Mouse (Mus musculus) lung, postnatal 0 days (tissue): Measurements from ENCODE around the gene Mon1b. TPM values are rescaled to one million over a fixed set of nuclear protein-coding genes. Genes with fewer than 3 reads are reported as not detected.

Experiments used
- ATAC-seq: fragments of 200-750 bp; cut with Nextera tagmentation; 2 replicates; pipeline ENCODE4 v1.8.0; 2017; ENCODE audit warnings: moderate library complexity
- DNase-seq: peaks from one replicate; pipeline ENCODE4 v3.0.0-alpha.2; 2016; ENCODE audit warnings: low spot score
- H3K27ac ChIP-seq: fragments of 300-500 bp; sonication (generic); 2 replicates; pipeline ENCODE4 v1.5.1; 2014; ENCODE audit warnings: antibody characterized with exemption, mild to moderate bottlenecking, low read length, mixed read lengths
- H3K27me3 ChIP-seq: fragments of 300-500 bp; sonication (generic); replicated peaks from 2 replicates; pipeline ENCODE4 v1.6.1; 2014; ENCODE audit warnings: low read length, mixed read lengths; ENCODE audit not compliant: insufficient read depth
- H3K36me3 ChIP-seq: fragments of 300-500 bp; sonication (generic); 2 replicates; pipeline ENCODE4 v1.6.1; 2014; ENCODE audit warnings: low read length, mixed read lengths; ENCODE audit not compliant: insufficient read depth
- H3K4me1 ChIP-seq: fragments of 300-500 bp; sonication (generic); 2 replicates; pipeline ENCODE4 v1.6.1; 2014; ENCODE audit warnings: antibody characterized with exemption, low read depth, low read length, mixed read lengths; ENCODE audit not compliant: insufficient read depth
- H3K4me2 ChIP-seq: fragments of 300-500 bp; sonication (generic); replicated peaks from 2 replicates; pipeline ENCODE4 v1.6.1; 2014; ENCODE audit warnings: low read depth, mild to moderate bottlenecking, low read length, moderate library complexity, mixed read lengths
- H3K4me3 ChIP-seq: fragments of 300-500 bp; sonication (generic); 2 replicates; pipeline ENCODE4 v1.5.1; 2014; ENCODE audit warnings: low read depth, low read length
- H3K9ac ChIP-seq: fragments of 300-500 bp; sonication (generic); replicated peaks from 2 replicates; pipeline ENCODE4 v1.6.1; 2014; ENCODE audit warnings: low read depth, mild to moderate bottlenecking
- H3K9me3 ChIP-seq: fragments of 300-500 bp; sonication (generic); 2 replicates; pipeline ENCODE4 v1.6.1; 2016; ENCODE audit warnings: low read length, mixed read lengths
- CTCF ChIP-seq: IDR thresholded peaks from 2 replicates; pipeline ENCODE4 v1.5.1; 2016; ENCODE audit warnings: antibody characterized with exemption, mild to moderate bottlenecking
- EP300 ChIP-seq: IDR thresholded peaks from 2 replicates; pipeline ENCODE4 v1.6.1; 2016; ENCODE audit warnings: antibody characterized with exemption, mild to moderate bottlenecking, control low read depth
- WGBS: fragments of 180-500 bp; shearing (Covaris S2); extraction: QIAGEN DNeasy Blood & Tissue Kit; methylation state at CpG from one replicate; pipeline ENCODE4 v1.1.7; 2014; 5-methylcytosine and 5-hydroxymethylcytosine counted together
- polyA plus RNA-seq: library from polyadenylated mRNA; unstranded; fragments of >200 nt; fragmentation: Nextera tagmentation; extraction: Ambion mirVana; gene quantifications from 2 replicates; pipeline ENCODE4 v1.2.1, GENCODE M21; 2015

The Mon1b gene
- 4.1 and 4.7 TPM in 2 replicates for polyA plus RNA-seq

- Histone ChIP-seq H3K4me1 (no peaks in the 10 kb centered on the region; the same call in 1 of the 2 replicates), H3K9me3 (no peaks in the 10 kb centered on the region), H3K36me3 (peaks cover 9% of the 10 kb centered on the region; the same call in 1 of the 2 replicates), H3K9ac (peak within 1 kb of the TSS; percentile 59), H3K27ac (peak within 1 kb of the TSS; percentile 98), H3K27me3 (no peaks in the 10 kb centered on the region), H3K4me2 (peak within 1 kb of the TSS; percentile 95), H3K4me3 (peak within 1 kb of the TSS; percentile 71)
- ATAC-seq (peak; percentile 97), DNase-seq (peak; percentile 99)
- under 1% methylated on average over 42 of the region's 42 CpGs for WGBS
- TF ChIP-seq EP300 (peak; percentile 7; the same call in 1 of the 2 replicates), CTCF (no peak)
These were observed at the start of gene Mon1b for GRCm38 (mm10) chr8:113634670-113635591. TSS of gene Mon1b (plus strand) at chr8:113635587.

- ATAC-seq: no peak
- Histone ChIP-seq H3K9me3 (no peaks in the 10 kb centered on the region), H3K4me3 (no peak overlapping the region), H3K4me2 (no peak overlapping the region), H3K9ac (no peak overlapping the region), H3K4me1 (no peaks in the 10 kb centered on the region), H3K36me3 (no peaks in the 10 kb centered on the region), H3K27me3 (no peaks in the 10 kb centered on the region), H3K27ac (no peak overlapping the region)
- WGBS: 50% methylated on average over 3 of the region's 3 CpGs
- TF ChIP-seq EP300: no peak
- no peak for DNase-seq
These were observed 37.0 kb upstream of the Mon1b start for GRCm38 (mm10) chr8:113598401-113598800.

GRCm38 (mm10) chr8:113632634-113633033 is 2.8 kb upstream of the Mon1b start:
- Histone ChIP-seq H3K4me3 (no peak overlapping the region), H3K4me2 (no peak overlapping the region), H3K36me3 (no peaks in the 10 kb centered on the region), H3K4me1 (no peaks in the 10 kb centered on the region; the same call in 1 of the 2 replicates), H3K9ac (no peak overlapping the region), H3K27me3 (no peaks in the 10 kb centered on the region), H3K9me3 (no peaks in the 10 kb centered on the region), H3K27ac (no peak overlapping the region)
- TF ChIP-seq EP300 (no peak), CTCF (peak; percentile 79)
- ATAC-seq (no peak), DNase-seq (peak; percentile 64)
- 6% methylated on average over 3 of the region's 3 CpGs for WGBS

GRCm38 (mm10) chr8:113634161-113634560 is 1.2 kb upstream of the Mon1b start:
- no peak for ATAC-seq
- Histone ChIP-seq H3K27ac (no peak overlapping the region), H3K4me3 (peak overlapping the region; percentile 71; the same call in 1 of the 2 replicates), H3K4me2 (peak overlapping the region; percentile 46), H3K9ac (no peak overlapping the region), H3K27me3 (no peaks in the 10 kb centered on the region), H3K36me3 (0 out of 2 replicates have a peak, but pooled peaks cover 4% of the 10 kb centered on the region), H3K9me3 (no peaks in the 10 kb centered on the region), H3K4me1 (no peaks in the 10 kb centered on the region; the same call in 1 of the 2 replicates)
- WGBS: 29% methylated on average over 12 of the region's 12 CpGs
- TF ChIP-seq CTCF: no peak
- TF ChIP-seq EP300: no peak
- no peak for DNase-seq

- Histone ChIP-seq H3K4me1 (no peaks in the 10 kb centered on the region; the same call in 1 of the 2 replicates), H3K4me2 (peak overlapping the region; percentile 95), H3K9ac (peak overlapping the region; percentile 59), H3K27me3 (no peaks in the 10 kb centered on the region), H3K4me3 (peak overlapping the region; percentile 71), H3K27ac (peak overlapping the region; percentile 98), H3K36me3 (peaks cover 9% of the 10 kb centered on the region; the same call in 1 of the 2 replicates), H3K9me3 (no peaks in the 10 kb centered on the region)
- ATAC-seq (peak; percentile 75), DNase-seq (no peak)
- under 1% methylated on average over 44 of the region's 44 CpGs for WGBS
- 0 out of 2 replicates have a peak, but pooled peaks have one; percentile 11 for TF ChIP-seq CTCF
- no peak; the same call in 1 of the 2 replicates for TF ChIP-seq EP300
These were observed 349 bp downstream of the Mon1b start for GRCm38 (mm10) chr8:113635592-113636279.

GRCm38 (mm10) chr8:113636280-113636628 is 867 bp downstream of the Mon1b start:
- 32% methylated on average over 5 of the region's 5 CpGs for WGBS
- ATAC-seq: no peak
- peak overlapping the region; percentile 59 for H3K9ac ChIP-seq
- no peaks in the 10 kb centered on the region for H3K9me3 ChIP-seq
- H3K4me1 ChIP-seq: no peaks in the 10 kb centered on the region; the same call in 1 of the 2 replicates
- H3K27ac ChIP-seq: peak overlapping the region; percentile 98
- no peaks in the 10 kb centered on the region for H3K27me3 ChIP-seq
- DNase-seq: peak; percentile 37
- peaks cover 9% of the 10 kb centered on the region; the same call in 1 of the 2 replicates for H3K36me3 ChIP-seq
- peak; percentile 25; the same call in 1 of the 2 replicates for TF ChIP-seq CTCF
- no peak for TF ChIP-seq EP300
- peak overlapping the region; percentile 95 for H3K4me2 ChIP-seq
- peak overlapping the region; percentile 71 for H3K4me3 ChIP-seq
